Mouse (Mus musculus) large intestine, adult 2 months (tissue): ENCODE results near the gene Slc25a18. TPM values are rescaled to one million over a fixed set of nuclear protein-coding genes. Genes with fewer than 3 reads are reported as not detected.

Experiments used
- DNase-seq: peaks from one replicate; pipeline ENCODE4 v3.0.0-alpha.2; 2012; ENCODE audit warnings: low read depth, low spot score
- WGBS: fragments of 180-500 bp; shearing (Covaris S2); methylation state at CpG from one replicate; pipeline ENCODE4 v1.1.7; 2018; 5-methylcytosine and 5-hydroxymethylcytosine counted together
- polyA plus RNA-seq: library from polyadenylated mRNA; depleted of rRNA; stranded (reverse); fragments of >200 nt; gene quantifications from 2 replicates; pipeline ENCODE4 v1.2.3, GENCODE M21; 2012; rRNA removed

Slc25a18 gene
- 0.05 and 0.10 TPM in 2 replicates for polyA plus RNA-seq

- 64% methylated on average over 5 of the region's 5 CpGs for WGBS
- no peak for DNase-seq
Measured at GRCm38 (mm10) chr6:120773149-120773628, at the start of gene Slc25a18. TSS of gene Slc25a18 (plus strand) at chr6:120773578.

- WGBS, result 27% methylated on average over 2 of the region's 2 CpGs
- no peak for DNase-seq
Measured at GRCm38 (mm10) chr6:120725986-120726385, 47.4 kb upstream of the Slc25a18 start.

GRCm38 (mm10) chr6:120736011-120736410 lies 37.4 kb upstream of the Slc25a18 start:
- no peak for DNase-seq
- WGBS, result 93% methylated on average over 3 of the region's 3 CpGs

GRCm38 (mm10) chr6:120736566-120736965 lies 36.8 kb upstream of the Slc25a18 start:
- DNase-seq, result peak; percentile 1
- 37% methylated on average over 3 of the region's 3 CpGs for WGBS

- 36% methylated on average over 2 of the region's 2 CpGs for WGBS
Measured at GRCm38 (mm10) chr6:120743130-120743529, 30.2 kb upstream of the Slc25a18 start.

GRCm38 (mm10) chr6:120744266-120744665 lies 29.1 kb upstream of the Slc25a18 start:
- DNase-seq, result no peak
- 82% methylated on average over 7 of the region's 7 CpGs for WGBS

More at GRCm38 (mm10) chr6:120743130-120743529, 30.2 kb upstream of the Slc25a18 start:
- no peak for DNase-seq

- 87% methylated on average over 2 of the region's 2 CpGs for WGBS
- no peak for DNase-seq
Measured at GRCm38 (mm10) chr6:120746416-120746815, 27.0 kb upstream of the Slc25a18 start.

GRCm38 (mm10) chr6:120761151-120761550 lies 12.2 kb upstream of the Slc25a18 start:
- 86% methylated on average over 2 of the region's 2 CpGs for WGBS
- DNase-seq, result no peak

GRCm38 (mm10) chr6:120769972-120770371 lies 3.4 kb upstream of the Slc25a18 start:
- 94% methylated on average over 1 of the region's 1 CpGs for WGBS

GRCm38 (mm10) chr6:120771366-120771765 lies 2.0 kb upstream of the Slc25a18 start:
- WGBS, result 47% methylated on average over 1 of the region's 1 CpGs
- no peak for DNase-seq

More at GRCm38 (mm10) chr6:120769972-120770371, 3.4 kb upstream of the Slc25a18 start:
- DNase-seq, result no peak

- DNase-seq, result no peak
Measured at GRCm38 (mm10) chr6:120772025-120772424, 1.4 kb upstream of the Slc25a18 start.

GRCm38 (mm10) chr6:120773763-120774162 lies 385 bp downstream of the Slc25a18 start:
- 82% methylated on average over 6 of the region's 6 CpGs for WGBS
- no peak for DNase-seq

GRCm38 (mm10) chr6:120776286-120776685 lies 2.9 kb downstream of the Slc25a18 start:
- 89% methylated on average over 3 of the region's 3 CpGs for WGBS
- no peak for DNase-seq

- no peak for DNase-seq
- WGBS, result 69% methylated on average over 9 of the region's 9 CpGs
Measured at GRCm38 (mm10) chr6:120777533-120777932, 4.2 kb downstream of the Slc25a18 start.

GRCm38 (mm10) chr6:120778226-120778625 lies 4.8 kb downstream of the Slc25a18 start:
- no peak for DNase-seq
- WGBS, result 46% methylated on average over 3 of the region's 3 CpGs

GRCm38 (mm10) chr6:120782948-120783347 lies 9.6 kb downstream of the Slc25a18 start:
- no peak for DNase-seq
- 81% methylated on average over 2 of the region's 2 CpGs for WGBS

GRCm38 (mm10) chr6:120784351-120784750 lies 11.0 kb downstream of the Slc25a18 start:
- WGBS, result 77% methylated on average over 7 of the region's 7 CpGs

GRCm38 (mm10) chr6:120788068-120788607 lies 14.8 kb downstream of the Slc25a18 start:
- DNase-seq, result no peak
- WGBS, result 68% methylated on average over 5 of the region's 5 CpGs

More at GRCm38 (mm10) chr6:120784351-120784750, 11.0 kb downstream of the Slc25a18 start:
- no peak for DNase-seq

- DNase-seq, result no peak
Measured at GRCm38 (mm10) chr6:120788904-120789303, 15.5 kb downstream of the Slc25a18 start.

GRCm38 (mm10) chr6:120790153-120790552 lies 16.8 kb downstream of the Slc25a18 start:
- 86% methylated on average over 11 of the region's 11 CpGs for WGBS
- no peak for DNase-seq

- WGBS, result 68% methylated on average over 5 of the region's 5 CpGs
- DNase-seq, result no peak
Measured at GRCm38 (mm10) chr6:120790717-120791116, 17.3 kb downstream of the Slc25a18 start.

- DNase-seq, result no peak
- WGBS, result 83% methylated on average over 8 of the region's 8 CpGs
Measured at GRCm38 (mm10) chr6:120792947-120793346, 19.6 kb downstream of the Slc25a18 start.
